Mouse (Mus musculus): ENCODE results near the gene Mmp25. TPM values are rescaled to one million over a fixed set of nuclear protein-coding genes. Genes with fewer than 3 reads are reported as not detected.
A peak's percentile ranks its signal among the peaks of the same experiment; 100 is the strongest.

Gene Mmp25
- total RNA-seq (2021), result under 1 TPM; 0.06 to 0.08 TPM

DNA sequence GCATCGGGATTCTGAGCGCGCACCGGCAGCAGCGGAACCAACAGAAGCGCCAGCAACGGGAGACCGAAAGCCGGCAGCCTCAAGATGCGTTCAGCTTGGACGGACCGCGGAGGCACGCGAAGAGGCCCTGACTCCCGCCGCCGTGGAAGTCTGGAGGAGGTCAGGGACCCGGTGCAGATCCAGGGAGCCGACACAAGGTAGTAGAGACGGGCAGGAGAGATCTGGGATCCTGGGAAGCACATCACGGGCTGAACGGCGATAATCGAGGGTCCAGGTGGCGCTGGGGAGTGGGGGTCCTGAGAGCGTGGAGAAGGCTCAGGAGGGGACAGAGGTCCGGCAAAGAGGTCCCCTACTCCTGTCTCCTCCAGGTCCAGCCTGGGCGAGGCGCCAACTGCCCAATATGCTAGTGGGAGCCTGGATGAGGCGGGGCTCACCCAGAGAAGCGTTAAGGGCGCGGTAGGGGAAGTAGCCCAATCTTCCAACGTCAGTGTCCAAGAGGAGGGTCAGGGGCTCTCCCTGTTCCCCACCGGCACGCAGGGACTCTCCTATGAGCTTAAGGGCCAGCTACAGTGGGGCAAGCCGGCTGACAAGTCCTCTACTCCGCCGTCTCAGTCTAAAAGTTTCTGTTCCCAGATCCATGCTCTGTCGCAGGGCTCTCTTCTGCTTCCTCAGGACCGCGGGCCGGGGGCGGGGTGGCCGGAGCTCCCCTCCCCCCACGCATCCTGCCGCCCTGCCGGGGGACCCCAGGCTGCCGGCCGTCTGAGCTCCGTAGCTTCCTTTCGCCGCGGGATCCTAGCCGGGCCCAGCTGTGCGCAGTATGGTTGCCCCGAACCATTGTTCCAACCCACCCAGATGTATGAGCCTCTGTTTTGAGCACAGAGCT, at the start of gene Mmp25:
Gene Mmp25 (minus strand): TSS at position 665 of the 883 bp plus-strand sequence.
- intact Hi-C loops (cut with DNase I), result no loop called here

DNA sequence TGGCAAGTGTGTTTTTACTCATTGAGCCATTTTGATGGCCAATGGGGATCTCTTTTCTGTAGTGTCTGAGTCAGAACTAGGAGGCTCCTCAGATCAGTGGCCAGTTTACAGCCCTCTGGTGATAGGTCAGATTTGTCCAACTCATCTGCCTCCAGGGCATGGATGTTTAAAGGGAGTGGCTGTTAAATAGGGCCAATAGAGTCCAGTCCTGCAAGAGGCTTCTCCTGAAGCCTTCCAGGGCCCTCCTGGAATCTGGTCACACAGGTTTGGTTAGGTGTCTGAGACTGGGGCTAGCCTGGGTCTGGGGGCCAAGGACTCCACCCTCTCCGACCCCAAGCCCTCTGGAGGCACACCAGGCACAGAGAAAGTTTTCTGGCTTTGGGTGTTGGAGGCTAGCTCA, 49.4 kb upstream of the Mmp25 start:
- DNase-seq (ENCODE audit: low spot score), result no peak
- intact Hi-C loops (cut with DNase I), result no loop called here

More for the DNA sequence above, at the start of gene Mmp25:
- DNase-seq (ENCODE audit: low spot score), result no peak

DNA sequence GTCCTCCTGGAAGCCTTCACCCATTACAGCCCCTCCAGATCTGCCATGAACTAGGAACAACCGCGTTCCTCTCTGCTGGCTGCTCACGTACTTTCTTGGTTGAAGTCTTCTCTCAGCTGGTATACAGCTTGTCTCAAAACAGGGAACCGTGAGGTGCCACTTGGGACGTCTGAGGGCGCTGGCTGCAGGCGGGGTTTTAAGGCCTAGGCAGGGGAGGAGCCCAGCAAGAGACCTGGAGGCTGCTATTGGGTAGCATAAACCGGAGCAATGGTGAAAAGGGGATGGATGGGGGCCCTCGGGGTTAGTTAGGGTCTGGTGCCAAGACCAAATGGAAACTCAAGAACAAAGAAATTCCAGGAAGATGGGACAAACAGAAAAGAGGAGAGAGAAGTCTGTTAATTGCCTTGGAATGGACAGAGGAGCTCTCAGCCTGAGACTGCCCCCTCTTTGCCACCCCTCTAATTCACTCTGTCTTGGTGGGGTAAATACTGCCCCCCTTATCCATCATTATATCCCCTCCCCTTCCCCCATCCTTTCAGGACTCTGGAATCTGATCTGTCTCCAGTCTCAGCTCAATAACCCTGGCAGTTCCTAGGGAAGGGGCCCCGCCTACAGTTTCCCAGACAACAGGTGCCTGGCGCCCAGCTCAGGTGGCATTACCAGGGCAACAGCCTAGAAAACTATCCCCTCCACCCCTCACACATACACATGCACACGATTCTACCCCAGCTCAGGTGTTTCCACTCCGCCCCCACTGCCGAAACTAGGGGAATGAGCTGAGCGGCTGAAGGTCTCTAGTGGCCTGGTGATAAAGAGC, 39.0 kb upstream of the Mmp25 start, which contains the start of gene Cldn9:
Gene Cldn9 (minus strand): TSS at position 171 of the 817 bp plus-strand sequence.
- DNase-seq (ENCODE audit: low spot score), result no peak
- intact Hi-C loops (cut with DNase I), result no loop called here

DNA sequence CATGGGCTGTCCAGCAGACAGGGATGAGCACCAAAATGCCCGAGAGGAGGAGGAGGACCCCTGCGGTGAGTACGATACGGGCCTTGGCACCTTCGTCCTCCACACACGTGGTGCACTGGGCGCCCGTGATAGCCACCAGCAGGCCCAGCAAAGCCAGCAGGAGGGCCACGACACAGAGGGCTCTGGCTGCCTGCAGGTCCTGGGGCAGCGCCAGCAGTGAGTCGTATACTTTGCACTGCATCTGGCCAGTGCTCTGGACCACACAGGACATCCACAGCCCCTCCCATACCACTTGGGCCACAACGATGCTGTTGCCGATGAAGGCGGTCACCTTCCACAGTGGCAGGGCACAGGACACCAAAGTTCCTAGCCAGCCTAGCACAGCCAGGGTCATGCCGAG, 38.1 kb upstream of the Mmp25 start:
- DNase-seq (ENCODE audit: low spot score), result no peak
- intact Hi-C loops (cut with DNase I), result no loop called here

DNA sequence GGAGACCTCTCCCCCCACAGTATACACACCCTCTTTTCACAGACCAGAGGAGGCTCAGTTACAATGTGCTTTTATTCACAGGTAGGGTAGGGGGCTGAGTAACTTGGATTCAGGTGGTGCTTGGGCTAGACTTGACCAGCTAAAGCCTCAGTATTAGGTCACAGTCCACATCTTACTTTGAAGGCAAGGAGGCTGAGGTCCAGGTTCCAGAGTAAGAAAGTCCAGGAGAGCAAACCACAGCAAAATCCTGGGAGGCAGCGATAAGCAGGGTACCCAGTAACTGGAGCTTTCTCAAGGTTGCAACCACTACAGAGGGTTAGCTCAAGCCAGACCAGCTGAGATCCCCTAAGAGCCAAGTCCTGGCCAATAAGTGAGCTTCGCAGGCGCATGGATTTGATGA, 37.5 kb upstream of the Mmp25 start:
- intact Hi-C loops (cut with DNase I), result no loop called here
- no peak for DNase-seq (ENCODE audit: low spot score)

DNA sequence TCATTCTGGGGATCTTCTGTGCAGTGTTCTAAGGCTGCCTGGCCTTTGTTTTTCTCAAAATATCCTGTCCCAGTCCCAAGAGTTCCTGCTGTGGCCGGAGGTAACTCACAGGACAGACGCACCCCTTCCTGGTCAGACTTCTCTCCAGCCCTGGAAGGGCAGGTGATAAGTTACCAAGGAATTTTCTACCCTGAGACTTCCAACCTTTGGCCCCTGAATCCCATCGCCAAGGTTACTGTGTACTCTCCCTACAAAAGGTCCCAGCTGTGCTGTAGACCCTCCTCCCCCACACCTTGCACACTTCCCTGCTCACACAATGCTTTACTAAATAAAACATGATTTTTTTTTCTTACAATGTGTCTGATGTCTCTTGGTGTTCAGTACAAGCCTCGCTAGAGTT, 37.0 kb upstream of the Mmp25 start:
- DNase-seq (ENCODE audit: low spot score), result no peak
- intact Hi-C loops (cut with DNase I), result no loop called here

DNA sequence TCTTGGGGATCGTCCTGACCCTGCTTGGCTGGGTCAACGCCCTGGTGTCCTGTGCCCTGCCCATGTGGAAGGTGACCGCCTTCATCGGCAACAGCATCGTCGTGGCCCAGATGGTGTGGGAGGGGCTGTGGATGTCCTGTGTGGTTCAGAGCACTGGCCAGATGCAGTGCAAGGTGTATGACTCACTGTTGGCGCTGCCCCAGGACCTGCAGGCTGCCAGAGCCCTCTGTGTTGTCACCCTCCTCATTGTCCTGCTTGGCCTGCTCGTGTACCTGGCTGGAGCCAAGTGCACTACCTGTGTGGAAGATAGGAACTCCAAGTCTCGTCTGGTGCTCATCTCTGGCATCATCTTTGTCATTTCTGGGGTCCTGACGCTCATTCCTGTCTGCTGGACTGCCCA, 36.0 kb upstream of the Mmp25 start:
- intact Hi-C loops (cut with DNase I), result no loop called here
- DNase-seq (ENCODE audit: low spot score), result no peak

DNA sequence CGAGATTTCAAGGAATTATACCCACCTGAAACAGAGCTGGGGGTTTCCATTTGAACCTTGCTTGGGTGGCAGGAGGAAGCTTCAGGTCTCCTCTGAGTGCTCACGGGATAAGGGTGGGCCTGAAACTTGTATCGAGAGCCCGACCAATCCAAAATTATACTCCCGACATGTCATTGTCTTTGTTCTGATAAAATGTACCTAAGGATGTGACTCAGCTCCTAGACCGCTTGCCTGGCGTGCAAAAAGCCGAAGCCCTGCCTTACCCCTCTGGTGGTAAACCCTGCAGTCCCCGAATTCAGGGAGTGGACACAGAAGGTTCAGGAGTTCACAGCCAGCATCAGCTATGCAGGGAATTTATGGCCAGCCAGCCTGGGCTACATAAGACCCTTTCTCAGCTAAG, 35.3 kb upstream of the Mmp25 start:
- DNase-seq (ENCODE audit: low spot score), result no peak
- intact Hi-C loops (cut with DNase I), result no loop called here

DNA sequence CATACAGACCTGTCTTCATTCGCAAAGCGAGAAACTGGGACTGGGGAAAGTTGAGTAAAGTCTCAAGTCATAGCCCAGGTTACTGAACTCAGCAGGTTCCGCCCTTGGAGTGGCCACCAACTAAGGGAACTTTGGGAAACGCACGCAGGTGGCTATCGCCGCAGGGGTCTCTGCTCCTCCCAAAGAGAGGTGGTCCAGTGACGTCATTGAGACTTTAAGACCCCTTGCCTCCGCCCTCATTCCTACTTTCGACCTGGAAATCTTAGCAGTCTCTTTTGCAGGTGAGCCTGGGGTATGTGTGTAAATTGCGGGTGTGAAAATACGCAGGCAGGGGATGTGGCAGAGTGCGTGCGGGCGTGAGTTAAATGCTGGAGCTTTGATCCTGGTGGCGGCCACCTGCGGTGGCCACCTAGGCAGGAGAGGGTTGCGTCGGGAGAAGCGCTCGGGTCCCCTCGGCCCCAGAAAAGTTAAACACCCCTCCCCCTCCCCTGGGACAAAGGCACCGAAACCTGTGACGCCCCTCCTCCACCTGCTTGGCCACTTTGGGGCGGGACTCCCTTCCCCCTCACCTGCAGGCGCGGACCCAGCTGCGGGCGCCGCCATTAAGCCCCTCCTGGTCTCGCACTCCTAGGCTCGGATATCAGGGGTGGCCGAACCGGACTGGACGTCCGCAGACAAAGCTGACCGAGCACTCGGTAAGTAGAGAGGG, 34.2 kb upstream of the Mmp25 start, which contains the start of gene Cldn6:
Gene Cldn6 (plus strand): TSS at position 123 of the 709 bp plus-strand sequence.
- no peak for DNase-seq (ENCODE audit: low spot score)
- intact Hi-C loops (cut with DNase I), result loop anchor here (1.0 kb wide), 1 partner anchor 46 kb away; no protein-coding TSS in a partner anchor

DNA sequence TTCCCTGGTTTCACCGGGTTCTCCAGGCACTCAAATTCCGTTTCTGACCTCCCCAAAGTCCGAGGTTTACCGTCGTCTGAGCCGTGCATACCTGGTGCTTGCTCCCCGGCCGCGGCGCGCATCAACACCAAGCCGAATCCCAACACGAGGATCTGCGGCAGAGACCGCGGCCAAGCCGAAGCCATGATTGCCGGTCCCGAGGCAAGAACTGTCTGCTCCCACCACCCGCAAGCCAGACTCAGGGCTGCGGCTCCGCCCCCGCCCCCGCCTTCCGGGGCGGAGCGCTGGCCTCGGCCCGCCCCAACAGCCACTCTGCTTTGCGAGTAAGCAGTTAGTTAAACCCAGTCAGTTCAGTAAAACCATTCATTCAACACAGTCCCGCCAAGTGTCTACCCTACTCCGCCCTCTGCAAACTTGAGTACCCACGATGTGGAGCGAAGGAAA, 32.2 kb upstream of the Mmp25 start, which contains the start of gene Tnfrsf12a:
Gene Tnfrsf12a (minus strand): TSS at position 233 of the 444 bp plus-strand sequence.
- peak; percentile 82 for DNase-seq (ENCODE audit: low spot score)
- intact Hi-C loops (cut with DNase I), result loop anchor here (1.0 kb wide), 1 partner anchor 22 kb away; no protein-coding TSS in a partner anchor

DNA sequence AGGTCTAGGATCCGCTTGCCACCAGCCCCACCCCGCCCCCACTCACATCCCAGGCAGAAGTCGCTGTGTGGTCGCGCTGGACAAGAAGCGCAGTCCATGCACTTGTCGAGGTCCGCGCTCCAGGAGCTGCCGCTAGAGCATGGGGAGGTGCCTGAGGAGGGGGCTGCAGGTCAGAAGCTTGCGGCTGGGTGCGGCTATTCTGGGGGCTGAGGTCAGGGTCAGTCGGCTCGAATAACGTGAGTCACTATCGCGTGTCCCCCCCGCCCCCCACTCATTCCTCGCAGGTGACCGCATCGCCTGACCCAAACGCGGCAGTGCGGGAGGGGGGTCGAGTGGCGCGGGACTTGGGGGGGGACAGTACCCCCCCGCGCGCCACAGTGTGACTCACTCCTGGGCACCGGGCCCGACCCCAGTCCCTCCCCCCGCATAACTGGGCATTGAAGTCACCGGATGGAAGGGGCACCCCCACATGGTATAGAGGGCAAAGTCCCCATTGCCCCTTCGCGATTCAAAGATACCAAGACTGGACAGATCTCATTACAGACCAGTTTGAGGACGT, 31.5 kb upstream of the Mmp25 start:
- peak; percentile 29 for DNase-seq (ENCODE audit: low spot score)
- intact Hi-C loops (cut with DNase I), result loop anchor here (1.0 kb wide), 1 partner anchor 23 kb away; no protein-coding TSS in a partner anchor

DNA sequence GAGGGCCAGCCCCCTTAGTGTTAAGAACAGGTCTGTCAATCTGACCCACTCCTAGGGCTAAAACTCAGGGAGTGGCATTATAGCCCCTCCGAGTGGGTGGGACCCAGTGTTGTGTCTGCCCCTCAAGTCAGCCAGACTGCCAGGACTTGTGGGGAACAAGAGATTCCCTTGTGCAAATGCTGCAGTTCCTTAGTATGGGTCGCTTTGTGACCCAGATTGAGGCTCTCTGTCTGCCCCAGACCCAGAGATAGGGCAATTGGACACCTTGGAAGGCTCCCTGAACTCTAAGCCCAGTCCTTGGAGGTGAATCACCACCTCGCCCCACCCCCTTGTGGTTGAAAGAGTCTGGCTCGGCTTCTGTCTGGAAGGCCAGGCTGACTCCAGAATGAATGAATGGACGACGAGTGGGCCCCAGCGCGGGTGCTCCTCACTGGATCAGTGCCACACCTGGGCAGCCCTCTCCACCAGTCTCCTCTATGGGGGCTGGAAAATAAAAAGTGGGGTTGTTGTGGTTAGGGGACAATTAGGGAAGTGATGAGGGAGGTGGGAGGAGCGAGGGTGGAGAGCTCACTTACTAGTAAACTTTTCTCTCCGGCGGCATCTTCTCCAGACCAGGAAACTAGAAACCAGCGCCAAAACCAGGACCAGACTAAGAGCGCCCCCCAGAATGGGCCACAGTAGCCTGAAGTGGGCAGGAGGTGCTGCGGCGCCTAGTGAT, 30.6 kb upstream of the Mmp25 start:
- peak; percentile 45 for DNase-seq (ENCODE audit: low spot score)
- intact Hi-C loops (cut with DNase I), result no loop called here

DNA sequence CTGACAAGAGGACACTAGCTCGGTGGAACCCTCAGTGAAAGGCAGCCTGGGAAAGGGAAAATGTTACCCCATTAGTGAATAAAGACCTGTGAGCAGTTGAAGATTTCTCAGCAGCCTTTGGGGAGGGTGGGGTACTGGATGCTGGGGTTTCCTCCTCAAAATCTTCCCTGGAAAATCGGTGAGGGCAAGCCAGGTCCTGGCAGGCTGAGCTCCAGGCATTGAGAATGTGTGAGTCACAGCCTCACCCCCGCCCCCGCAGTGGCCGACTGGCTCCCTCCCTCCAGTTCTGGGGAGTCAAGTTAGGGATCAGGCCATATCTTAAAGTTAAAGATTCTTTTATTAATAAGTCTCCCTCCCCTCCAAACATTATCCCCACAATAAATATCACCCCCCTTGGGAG, 30.1 kb upstream of the Mmp25 start:
- peak; percentile 61 for DNase-seq (ENCODE audit: low spot score)
- intact Hi-C loops (cut with DNase I), result no loop called here

DNA sequence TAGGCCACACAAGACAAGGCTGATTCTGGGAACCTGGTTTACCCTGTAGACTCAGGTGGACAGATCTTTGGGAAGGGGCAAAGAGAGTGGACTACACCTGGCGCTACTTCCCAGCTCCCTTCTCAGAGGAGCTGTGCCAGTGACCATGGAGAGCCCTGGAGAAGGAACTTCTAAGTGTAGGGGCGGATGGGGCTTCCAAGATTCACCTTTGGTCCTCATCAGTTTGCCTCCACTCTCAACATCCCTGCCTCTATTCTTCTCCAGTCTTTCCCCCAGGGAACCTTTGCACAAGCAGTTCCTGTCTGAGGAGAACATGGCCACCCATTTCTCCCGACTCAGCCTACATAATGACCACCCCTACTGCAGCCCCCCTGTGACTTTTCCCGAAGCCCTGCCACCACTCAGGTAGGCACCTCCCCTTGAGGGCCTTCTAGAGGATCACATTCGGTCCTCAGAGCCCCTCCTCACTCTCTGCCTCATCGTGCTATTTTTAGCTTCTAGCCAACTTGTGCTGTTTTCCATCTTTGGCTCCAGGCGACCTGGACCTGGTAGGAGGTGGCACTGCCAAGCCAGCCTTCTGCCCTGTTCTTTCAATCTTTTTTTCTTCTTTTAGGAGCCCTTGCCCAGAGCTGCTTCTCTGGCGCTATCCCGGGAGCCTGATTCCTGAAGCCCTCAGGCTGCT, 29.3 kb upstream of the Mmp25 start:
- no peak for DNase-seq (ENCODE audit: low spot score)
- intact Hi-C loops (cut with DNase I), result loop anchor here (5.0 kb wide), 1 partner anchor 112 kb away; the partner anchor contains the start of gene Zfp213

DNA sequence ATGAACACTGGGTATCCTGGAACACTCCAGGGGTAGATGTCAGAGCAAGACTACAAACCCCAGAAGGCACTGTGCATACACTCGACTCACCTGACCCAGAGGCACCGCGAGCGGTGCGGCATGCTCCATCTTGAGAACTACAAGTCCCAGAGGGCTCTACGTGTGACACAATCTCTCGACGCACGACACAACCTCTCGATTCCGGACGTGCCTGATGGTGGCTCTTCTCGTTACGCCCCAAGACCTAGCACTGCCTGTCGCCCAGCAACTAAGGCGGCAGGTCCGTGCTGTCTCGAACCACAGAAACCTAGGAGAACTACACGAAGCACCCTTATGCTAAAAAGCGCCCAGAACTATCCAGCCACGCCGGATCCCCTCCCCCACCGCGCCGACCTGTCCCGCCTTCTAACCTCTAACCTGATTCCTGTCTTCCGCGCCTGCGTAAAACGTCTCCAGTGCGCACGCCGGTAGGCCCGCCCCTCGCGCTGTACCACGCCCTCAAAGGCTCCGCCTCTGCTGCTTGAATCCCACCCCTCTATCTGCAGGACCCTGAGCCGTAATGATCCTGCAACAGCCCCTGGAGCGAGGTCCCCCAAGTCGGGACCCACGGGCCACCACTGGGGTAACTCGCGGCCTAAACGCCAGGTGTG, 28.5 kb upstream of the Mmp25 start, which contains the start of the genes Hcfc1r1 and Thoc6:
Gene Hcfc1r1 (plus strand): TSS at position 173 of the 650 bp plus-strand sequence.
Gene Thoc6 (minus strand): TSS at position 459 of the 650 bp plus-strand sequence.
- intact Hi-C loops (cut with DNase I), result loop anchor here (5.0 kb wide), 1 partner anchor 111 kb away; the partner anchor contains the start of gene Zfp213
- DNase-seq (ENCODE audit: low spot score), result peak; percentile 89

DNA sequence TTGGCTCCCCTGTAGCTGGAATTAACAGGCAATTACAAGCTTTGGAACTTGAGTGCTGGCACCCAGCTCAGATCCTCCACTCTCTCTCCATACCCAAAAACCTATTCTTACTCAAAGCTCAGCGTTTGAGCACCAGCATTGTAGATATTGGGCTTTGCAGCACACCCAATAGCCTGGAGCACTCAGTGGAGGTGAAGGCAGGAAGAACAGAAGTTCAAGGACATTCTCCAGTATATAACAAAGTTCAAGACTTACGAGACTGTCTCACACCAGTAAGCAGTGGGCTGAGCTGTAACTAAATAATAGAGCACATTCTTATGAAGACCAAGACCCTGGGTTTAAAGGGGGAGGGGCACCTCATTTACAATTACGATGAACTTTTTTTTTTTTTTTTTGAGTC, 27.7 kb upstream of the Mmp25 start:
- intact Hi-C loops (cut with DNase I), result loop anchor here (5.0 kb wide), 1 partner anchor 110 kb away; the partner anchor contains the start of gene Zfp213
- DNase-seq (ENCODE audit: low spot score), result no peak

DNA sequence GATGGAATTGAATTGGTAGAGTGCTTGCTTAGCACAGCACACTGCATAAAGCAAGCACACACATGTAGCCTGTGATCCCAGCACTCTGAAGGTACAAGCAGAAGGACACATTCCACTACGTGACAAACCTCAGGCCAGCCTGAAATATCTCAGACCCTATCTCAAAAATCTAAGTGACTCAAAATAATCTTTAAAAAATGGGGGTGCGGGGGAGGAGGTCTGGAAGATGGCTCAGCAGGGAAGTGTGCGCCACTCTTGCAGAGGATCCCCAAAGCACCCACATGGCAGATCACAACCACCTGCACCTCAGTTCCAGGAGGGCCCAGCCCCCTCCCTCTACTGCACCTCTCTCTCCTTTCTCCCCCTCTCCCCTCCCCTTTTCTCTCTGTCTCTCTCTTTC, 26.4 kb upstream of the Mmp25 start:
- intact Hi-C loops (cut with DNase I), result loop anchor here (5.0 kb wide), 1 partner anchor 109 kb away; the partner anchor contains the start of gene Zfp213
- DNase-seq (ENCODE audit: low spot score), result no peak
